Mouse (Mus musculus): ENCODE data around the gene Dvl2. TPM values are rescaled to one million over a fixed set of nuclear protein-coding genes. Genes with fewer than 3 reads are reported as not detected.
"Not testable (repeated sequence)": the region's sequence is repeated elsewhere in the genome, so short reads cannot be mapped to it uniquely, and the experiment has no call there.

Gene Dvl2
- 30.5 and 31.8 TPM in 2 replicates for polyA plus RNA-seq (2015; fragmentation: Nextera tagmentation; extraction: Ambion mirVana)

GRCm38 (mm10) chr11:70000396-70000898 is at the start of gene Dvl2:
Dvl2 (plus strand) TSS chr11:70000595.
- H3K4me3 ChIP-seq (replicated peaks): peak within 1 kb of the TSS; percentile 84
- under 1% methylated on average over 48 of the region's 48 CpGs for WGBS
- H3K27ac ChIP-seq: peak within 1 kb of the TSS; percentile 96
- H3K9me3 ChIP-seq: no peaks in the 10 kb centered on the region
- ATAC-seq: peak; percentile 69
- peak within 1 kb of the TSS; percentile 70 for H3K4me2 ChIP-seq (replicated peaks)
- peaks cover 29% of the 10 kb centered on the region for H3K36me3 ChIP-seq
- H3K9ac ChIP-seq: peak within 1 kb of the TSS; percentile 80
- H3K27me3 ChIP-seq (replicated peaks): no peaks in the 10 kb centered on the region
- peaks cover 37% of the 10 kb centered on the region for H3K4me1 ChIP-seq (replicated peaks)

DNA sequence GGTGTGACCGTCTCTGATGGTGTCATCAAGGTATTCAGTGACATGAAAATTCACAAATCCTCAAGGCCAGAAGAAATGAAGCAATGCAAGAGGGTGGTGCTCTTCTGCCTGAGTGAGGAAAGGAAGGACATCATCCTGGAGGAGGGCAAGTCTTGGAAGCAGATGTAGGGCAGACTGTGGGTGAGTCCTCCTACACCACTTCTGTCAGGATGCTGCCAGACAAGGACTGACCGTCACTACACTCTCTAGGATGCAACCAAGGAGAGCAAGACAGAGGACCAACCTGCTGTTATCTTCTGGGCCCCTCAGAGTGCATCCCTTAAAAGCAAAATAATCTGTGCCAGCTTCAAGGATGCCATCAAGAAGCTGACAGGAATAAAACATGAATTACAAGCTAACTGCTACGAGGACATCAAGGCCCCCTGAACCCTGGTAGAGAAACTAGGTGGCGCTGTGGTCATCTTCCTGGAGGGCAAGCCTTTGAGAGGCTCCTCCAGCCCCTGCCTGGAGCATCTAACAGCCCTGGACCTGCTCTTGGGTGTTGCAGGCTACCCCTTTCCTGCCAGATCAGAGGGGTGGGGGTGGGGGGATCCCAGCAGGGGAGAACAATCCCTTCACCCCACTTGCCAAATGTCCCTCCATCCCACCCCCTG is 49.5 kb upstream of the Dvl2 start:
- no peak overlapping the region for H3K9ac ChIP-seq
- H3K4me3 ChIP-seq (replicated peaks): no peak overlapping the region
- no peak for ATAC-seq
- no peaks in the 10 kb centered on the region for H3K27me3 ChIP-seq (replicated peaks)
- no peak overlapping the region for H3K4me2 ChIP-seq (replicated peaks)
- no peaks in the 10 kb centered on the region for H3K36me3 ChIP-seq
- no peak overlapping the region for H3K27ac ChIP-seq
- H3K9me3 ChIP-seq: no peaks in the 10 kb centered on the region
- WGBS: 49% methylated on average over 4 of the region's 4 CpGs
- H3K4me1 ChIP-seq (replicated peaks): peaks cover 9% of the 10 kb centered on the region; the same call in 1 of the 2 replicates

DNA sequence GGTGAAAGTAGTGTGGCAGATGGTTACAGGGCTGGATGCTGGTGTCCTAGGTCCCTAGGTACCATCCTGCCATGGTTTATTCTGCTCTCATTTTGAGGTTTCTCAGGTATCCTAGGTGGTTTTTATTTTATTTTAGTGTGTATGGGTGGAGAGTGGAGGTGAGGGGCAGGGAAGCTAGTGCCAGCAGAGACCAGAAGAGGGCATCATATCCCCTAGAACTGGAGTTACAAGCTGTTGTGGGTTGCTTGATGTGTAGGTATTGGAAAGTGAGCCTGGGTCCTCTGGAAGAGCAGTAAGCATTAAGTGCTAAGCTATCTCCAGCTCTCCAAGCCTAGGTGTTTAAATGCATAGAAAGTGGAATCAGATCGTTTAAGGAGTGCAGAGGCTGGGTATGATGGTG is 48.1 kb upstream of the Dvl2 start:
- no peaks in the 10 kb centered on the region for H3K36me3 ChIP-seq
- ATAC-seq: no peak
- no peak overlapping the region for H3K9ac ChIP-seq
- no peak overlapping the region for H3K27ac ChIP-seq
- H3K9me3 ChIP-seq: no peaks in the 10 kb centered on the region
- no peak overlapping the region for H3K4me2 ChIP-seq (replicated peaks)
- WGBS: 30% methylated on average over 1 of the region's 1 CpGs
- no peak overlapping the region for H3K4me3 ChIP-seq (replicated peaks)
- H3K4me1 ChIP-seq (replicated peaks): peaks cover 9% of the 10 kb centered on the region; the same call in 1 of the 2 replicates
- no peaks in the 10 kb centered on the region for H3K27me3 ChIP-seq (replicated peaks)

DNA sequence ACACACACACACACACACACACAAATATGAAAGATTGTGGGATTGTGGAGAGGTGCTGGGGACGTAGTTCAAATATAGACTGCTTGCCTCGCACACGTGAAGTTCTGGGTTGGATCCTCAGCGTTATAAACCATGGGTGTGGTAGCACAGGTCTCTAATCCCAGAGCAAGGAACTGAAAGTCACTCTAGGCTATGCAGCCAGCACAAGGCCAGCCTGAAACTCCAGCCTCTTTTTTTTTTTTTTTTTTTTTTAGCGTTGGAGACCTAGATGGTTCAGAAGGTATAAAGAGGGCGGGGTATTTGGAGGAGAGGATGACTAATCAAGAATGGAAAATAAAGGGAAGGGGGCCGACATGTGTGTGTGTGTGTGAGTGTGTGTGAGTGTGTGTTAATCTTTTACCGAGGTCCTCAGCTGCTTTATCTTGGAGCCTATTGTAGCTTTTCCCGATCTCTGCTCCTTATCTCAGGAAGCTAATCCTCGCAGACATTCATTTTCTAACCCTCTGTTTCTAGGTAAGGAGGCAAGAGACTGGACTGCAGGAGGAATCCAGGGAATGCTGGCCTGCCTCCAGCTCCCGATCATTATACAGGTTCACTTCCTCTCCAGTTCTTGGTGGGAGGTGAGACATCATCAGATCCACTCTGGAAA is 47.0 kb upstream of the Dvl2 start:
- Histone ChIP-seq H3K27ac (peak overlapping the region; percentile 40; the same call in 1 of the 2 replicates), H3K4me3 (replicated peaks) (no peak overlapping the region), H3K9ac (no peak overlapping the region), H3K27me3 (replicated peaks) (no peaks in the 10 kb centered on the region), H3K36me3 (no peaks in the 10 kb centered on the region), H3K4me2 (replicated peaks) (peak overlapping the region; percentile 28; the same call in 1 of the 2 replicates), H3K4me1 (replicated peaks) (peaks cover 5% of the 10 kb centered on the region; the same call in 1 of the 2 replicates), H3K9me3 (no peaks in the 10 kb centered on the region)
- peak; percentile 58 for ATAC-seq
- WGBS: 35% methylated on average over 11 of the region's 11 CpGs

DNA sequence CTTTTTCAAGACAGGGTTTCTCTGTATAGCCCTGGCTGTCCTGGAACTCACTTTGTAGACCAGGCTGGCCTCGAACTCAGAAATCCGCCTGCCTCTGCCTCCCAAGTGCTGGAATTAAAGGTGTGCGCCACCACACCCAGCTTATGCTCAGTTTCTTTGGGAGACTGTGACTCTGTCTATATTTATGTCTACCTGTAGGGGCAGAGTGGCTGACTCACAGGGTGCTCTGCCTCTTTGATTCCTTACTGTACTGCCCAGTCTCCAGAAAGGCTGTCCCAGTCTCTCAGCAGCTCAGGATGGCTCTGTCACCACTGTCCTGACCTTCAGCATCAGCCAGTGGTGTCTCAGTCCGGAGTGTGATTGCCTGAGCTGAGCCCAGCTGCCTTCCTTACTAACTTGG is 44.8 kb upstream of the Dvl2 start:
- not testable (repeated sequence) for H3K4me1 ChIP-seq (replicated peaks); ATAC-seq; H3K4me2 ChIP-seq (replicated peaks); H3K4me3 ChIP-seq (replicated peaks); H3K9ac ChIP-seq; H3K36me3 ChIP-seq; H3K27ac ChIP-seq; H3K9me3 ChIP-seq; H3K27me3 ChIP-seq (replicated peaks)
- 78% methylated on average over 4 of the region's 4 CpGs for WGBS

GRCm38 (mm10) chr11:69956218-69956617 is 44.2 kb upstream of the Dvl2 start:
- Histone ChIP-seq H3K9ac (no peak overlapping the region), H3K27me3 (replicated peaks) (no peaks in the 10 kb centered on the region), H3K4me3 (replicated peaks) (no peak overlapping the region), H3K4me1 (replicated peaks) (no peaks in the 10 kb centered on the region), H3K36me3 (no peaks in the 10 kb centered on the region), H3K9me3 (no peaks in the 10 kb centered on the region), H3K4me2 (replicated peaks) (no peak overlapping the region), H3K27ac (no peak overlapping the region)
- no peak for ATAC-seq
- 67% methylated on average over 1 of the region's 1 CpGs for WGBS

DNA sequence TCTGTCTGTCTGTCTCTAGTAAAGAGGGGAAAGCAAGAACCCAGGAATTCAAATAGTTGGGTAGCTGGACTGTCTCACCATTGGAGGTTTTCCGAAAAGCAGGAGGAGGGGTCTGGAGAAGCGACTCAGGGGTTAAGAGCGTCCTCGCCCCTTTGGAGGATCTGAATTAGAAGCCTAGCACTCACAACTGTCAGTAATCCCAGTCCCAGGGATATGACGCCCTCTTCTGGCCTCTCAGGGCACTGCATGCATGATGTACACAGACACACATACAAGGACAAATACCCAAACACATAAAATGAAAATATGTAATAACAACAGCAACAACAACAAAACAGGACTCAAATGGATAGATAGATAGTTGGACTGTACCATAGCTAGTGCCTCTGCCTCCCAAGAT is 39.8 kb upstream of the Dvl2 start:
- ATAC-seq: no peak
- no peak overlapping the region for H3K4me3 ChIP-seq (replicated peaks)
- 40% methylated on average over 5 of the region's 5 CpGs for WGBS

GRCm38 (mm10) chr11:69961841-69962240 is 38.6 kb upstream of the Dvl2 start:
- ATAC-seq: peak; percentile 19; the same call in 1 of the 2 replicates
- H3K4me2 ChIP-seq (replicated peaks): peak overlapping the region; percentile 34; the same call in 1 of the 2 replicates
- peaks cover 3% of the 10 kb centered on the region; the same call in 1 of the 2 replicates for H3K4me1 ChIP-seq (replicated peaks)
- H3K9ac ChIP-seq: peak overlapping the region; percentile 17; the same call in 1 of the 2 replicates
- peak overlapping the region; percentile 89 for H3K27ac ChIP-seq
- 20% methylated on average over 5 of the region's 5 CpGs for WGBS
- peaks cover 27% of the 10 kb centered on the region for H3K27me3 ChIP-seq (replicated peaks)
- no peaks in the 10 kb centered on the region for H3K9me3 ChIP-seq
- H3K4me3 ChIP-seq (replicated peaks): no peak overlapping the region
- no peaks in the 10 kb centered on the region for H3K36me3 ChIP-seq

More for the DNA sequence above, 39.8 kb upstream of the Dvl2 start:
- Histone ChIP-seq H3K27ac (peak overlapping the region; percentile 89), H3K36me3 (no peaks in the 10 kb centered on the region), H3K4me1 (replicated peaks) (0 out of 2 replicates have a peak, but pooled peaks cover 3% of the 10 kb centered on the region), H3K4me2 (replicated peaks) (peak overlapping the region; percentile 38), H3K27me3 (replicated peaks) (peaks cover 16% of the 10 kb centered on the region), H3K9ac (no peak overlapping the region), H3K9me3 (no peaks in the 10 kb centered on the region)

DNA sequence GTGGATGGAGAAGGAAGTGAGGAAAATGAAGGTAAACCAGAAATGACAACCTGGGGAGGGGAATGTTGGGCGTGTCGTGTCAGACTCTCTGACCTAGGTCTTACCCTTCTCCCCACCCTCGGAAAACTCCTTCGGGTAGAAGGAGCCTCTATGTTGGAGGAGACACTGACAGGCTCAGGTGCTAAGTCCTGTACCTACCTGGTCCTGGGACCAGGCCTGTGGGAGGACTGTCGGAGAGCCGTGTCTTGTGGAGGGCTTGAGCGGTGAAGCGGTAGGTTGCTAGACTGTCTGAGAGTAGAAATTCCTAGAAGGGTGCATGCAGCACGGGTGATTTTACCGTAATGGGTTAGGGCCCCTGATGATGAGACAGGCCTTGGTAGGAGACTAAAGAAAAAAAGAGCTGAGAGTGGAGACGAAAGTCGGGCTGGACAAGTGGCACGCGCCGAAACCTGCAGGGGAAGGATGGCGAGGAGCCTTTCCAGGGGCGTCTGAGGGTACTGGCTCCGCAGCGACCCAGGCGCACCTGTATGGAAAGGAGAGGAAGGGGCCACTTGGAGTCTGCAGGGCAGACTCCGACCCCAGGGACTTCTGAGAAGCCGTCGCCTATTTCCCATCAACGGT is 35.6 kb upstream of the Dvl2 start, which contains the start of gene Cldn7:
Gene Cldn7, plus strand, starts transcription at position 130 of the 621 bp plus-strand sequence.
- Histone ChIP-seq H3K4me1 (replicated peaks) (peaks cover 3% of the 10 kb centered on the region; the same call in 1 of the 2 replicates), H3K9ac (peak within 1 kb of the TSS; percentile 52), H3K27me3 (replicated peaks) (peaks cover 28% of the 10 kb centered on the region), H3K27ac (peak within 1 kb of the TSS; percentile 89), H3K4me2 (replicated peaks) (peak within 1 kb of the TSS; percentile 55), H3K9me3 (no peaks in the 10 kb centered on the region), H3K36me3 (no peaks in the 10 kb centered on the region), H3K4me3 (replicated peaks) (peak within 1 kb of the TSS; percentile 47)
- WGBS: 8% methylated on average over 24 of the region's 24 CpGs
- ATAC-seq: no peak

DNA sequence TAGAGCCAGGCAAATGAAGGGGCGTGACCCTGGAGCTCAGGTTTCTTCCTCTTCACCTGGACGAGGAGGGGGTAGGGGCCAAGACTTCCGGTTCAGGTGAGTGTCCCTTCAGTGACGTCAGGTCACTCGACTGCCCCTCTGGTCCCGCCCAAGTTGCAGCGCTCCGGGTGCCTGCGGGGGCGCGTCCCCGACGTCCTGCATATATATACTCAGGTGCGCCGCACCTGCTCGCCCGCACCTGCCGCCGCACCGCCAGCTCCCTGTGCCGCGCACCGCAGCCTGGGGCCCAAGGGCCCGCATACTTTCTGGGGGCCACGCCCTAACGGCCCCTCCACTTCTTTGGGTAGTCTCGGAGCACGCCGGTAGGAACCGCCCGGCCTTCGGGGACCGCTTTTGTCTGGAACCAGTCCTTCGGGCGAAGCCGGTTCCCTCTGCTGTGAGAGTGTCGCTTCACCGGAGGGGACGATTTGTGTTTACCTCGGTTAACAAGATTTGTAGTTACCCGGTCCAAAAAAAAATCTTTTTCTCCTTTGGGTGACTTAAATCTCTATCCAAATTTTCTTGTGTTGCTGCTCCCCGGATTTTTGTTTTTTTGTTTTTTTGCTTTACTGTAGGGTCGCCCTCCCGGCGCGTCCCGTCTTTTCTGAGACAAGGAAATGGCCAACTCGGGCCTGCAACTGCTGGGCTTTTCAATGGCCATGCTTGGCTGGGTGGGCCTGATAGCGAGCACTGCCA is 35.0 kb upstream of the Dvl2 start:
- H3K27ac ChIP-seq: peak overlapping the region; percentile 89
- H3K4me1 ChIP-seq (replicated peaks): peaks cover 3% of the 10 kb centered on the region; the same call in 1 of the 2 replicates
- WGBS: 3% methylated on average over 49 of the region's 49 CpGs
- peak; percentile 71 for ATAC-seq
- H3K4me3 ChIP-seq (replicated peaks): peak overlapping the region; percentile 47
- H3K36me3 ChIP-seq: 0 out of 2 replicates have a peak, but pooled peaks cover 3% of the 10 kb centered on the region
- H3K9me3 ChIP-seq: no peaks in the 10 kb centered on the region
- H3K9ac ChIP-seq: peak overlapping the region; percentile 59
- H3K4me2 ChIP-seq (replicated peaks): peak overlapping the region; percentile 62
- peaks cover 28% of the 10 kb centered on the region for H3K27me3 ChIP-seq (replicated peaks)

DNA sequence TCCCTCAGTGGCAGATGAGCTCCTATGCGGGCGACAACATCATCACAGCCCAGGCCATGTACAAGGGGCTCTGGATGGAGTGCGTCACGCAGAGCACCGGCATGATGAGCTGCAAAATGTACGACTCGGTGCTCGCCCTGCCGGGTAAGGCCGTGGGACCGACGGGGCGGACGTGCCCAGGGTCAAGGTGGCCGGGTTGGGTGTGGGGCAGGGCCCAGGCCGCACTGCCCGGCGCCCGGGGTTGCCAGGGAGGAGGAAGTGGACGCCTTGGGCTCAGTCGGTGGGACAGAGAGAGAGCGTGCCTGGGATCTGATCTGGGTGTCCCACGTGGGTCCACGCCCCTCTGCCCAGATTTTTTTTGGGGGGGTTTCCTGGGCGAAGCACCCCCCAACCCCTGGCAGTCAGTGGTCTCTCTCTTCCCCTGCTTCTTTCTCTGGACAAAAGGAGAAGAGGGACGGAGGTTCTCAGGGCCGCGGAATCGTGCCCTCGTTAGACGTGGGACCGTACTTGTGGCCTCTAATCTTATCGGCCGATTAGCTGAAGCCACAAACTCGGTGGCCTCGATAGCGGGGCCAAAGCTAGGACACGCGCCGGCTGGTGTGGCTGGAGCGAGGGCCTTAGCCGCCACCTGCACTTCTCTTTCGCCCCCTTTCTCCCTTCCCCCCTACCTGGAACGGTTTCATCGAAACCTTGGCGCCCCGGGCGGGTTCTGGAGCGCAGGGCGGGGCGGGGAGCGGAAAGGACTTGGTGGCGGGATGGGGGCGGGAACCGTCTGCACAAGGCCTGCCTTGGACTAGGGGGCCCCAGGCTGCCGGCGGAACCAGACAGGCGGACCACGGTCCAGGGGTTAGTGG is 34.2 kb upstream of the Dvl2 start:
- WGBS: 1% methylated on average over 59 of the region's 59 CpGs
- no peaks in the 10 kb centered on the region for H3K9me3 ChIP-seq

More for the DNA sequence above, 34.2 kb upstream of the Dvl2 start:
- Histone ChIP-seq H3K9ac (peak overlapping the region; percentile 59), H3K4me3 (replicated peaks) (peak overlapping the region; percentile 47), H3K27me3 (replicated peaks) (peaks cover 28% of the 10 kb centered on the region), H3K27ac (peak overlapping the region; percentile 89), H3K36me3 (0 out of 2 replicates have a peak, but pooled peaks cover 4% of the 10 kb centered on the region), H3K4me2 (replicated peaks) (peak overlapping the region; percentile 62), H3K4me1 (replicated peaks) (peaks cover 3% of the 10 kb centered on the region; the same call in 1 of the 2 replicates)
- ATAC-seq: peak; percentile 72
